Mouse (Mus musculus) testis, adult 2 months (tissue): Measurements from ENCODE around the gene Robo4. TPM values are rescaled to one million over a fixed set of nuclear protein-coding genes. Genes with fewer than 3 reads are reported as not detected.

Experiments used
- H3K27ac ChIP-seq: fragments of 200-500 bp; 2 replicates; pipeline ENCODE4 v1.5.1; 2012; ENCODE audit warnings: low read depth, low read length; ENCODE audit not compliant: control insufficient read depth, insufficient read depth
- H3K27me3 ChIP-seq: fragments of 200-500 bp; 2 replicates; pipeline ENCODE4 v1.6.1; 2012; ENCODE audit warnings: mild to moderate bottlenecking, low read length, moderate library complexity; ENCODE audit not compliant: control insufficient read depth, insufficient read depth
- H3K36me3 ChIP-seq: fragments of 200-500 bp; 2 replicates; pipeline ENCODE4 v1.6.1; 2012; ENCODE audit warnings: mild to moderate bottlenecking, low read length; ENCODE audit not compliant: control insufficient read depth, insufficient read depth
- H3K4me1 ChIP-seq: fragments of 200-500 bp; 2 replicates; pipeline ENCODE4 v1.6.1; 2012; ENCODE audit warnings: low read length; ENCODE audit not compliant: control insufficient read depth, insufficient read depth
- H3K4me3 ChIP-seq: fragments of 200-500 bp; 2 replicates; pipeline ENCODE4 v1.5.1; 2012; ENCODE audit warnings: low read depth, mild to moderate bottlenecking, low read length, moderate library complexity, mixed read lengths; ENCODE audit not compliant: control insufficient read depth
- CTCF ChIP-seq: fragments of 200-500 bp; IDR thresholded peaks from 2 replicates; pipeline ENCODE4 v1.5.1; 2012; ENCODE audit warnings: low read depth, mild to moderate bottlenecking, inconsistent platforms, low read length, moderate library complexity; ENCODE audit not compliant: control insufficient read depth, insufficient read depth, insufficient replicate concordance
- POLR2A ChIP-seq: fragments of 200-500 bp; IDR thresholded peaks from 2 replicates; pipeline ENCODE4 v1.6.1; 2012; ENCODE audit warnings: low read depth, mild to moderate bottlenecking, inconsistent platforms, low read length, moderate library complexity; ENCODE audit not compliant: control insufficient read depth
- polyA plus RNA-seq: library from polyadenylated mRNA; depleted of rRNA; stranded (reverse); fragments of >200 nt; gene quantifications from 2 replicates; pipeline ENCODE4 v1.2.3, GENCODE M21; 2012

Robo4 gene
- polyA plus RNA-seq, 1 experiment = 1.0 TPM

GRCm38 (mm10) chr9:37406372-37406771, 4.7 kb downstream of the Robo4 start:
- H3K4me1 ChIP-seq = peaks cover 15% of the 10 kb centered on the region
- H3K27ac ChIP-seq = no peak overlapping the region
- H3K27me3 ChIP-seq = no peaks in the 10 kb centered on the region
- no peak overlapping the region for H3K4me3 ChIP-seq
- H3K36me3 ChIP-seq = no peaks in the 10 kb centered on the region
- no peak for TF ChIP-seq POLR2A
- TF ChIP-seq CTCF = peak; percentile 55; the same call in 1 of the 2 replicates

- Histone ChIP-seq H3K36me3 (no peaks in the 10 kb centered on the region), H3K27ac (no peak overlapping the region), H3K4me3 (no peak overlapping the region), H3K4me1 (peaks cover 16% of the 10 kb centered on the region), H3K27me3 (no peaks in the 10 kb centered on the region)
- TF ChIP-seq POLR2A (no peak), CTCF (0 out of 2 replicates have a peak, but pooled peaks have one; percentile 0)
Observed at GRCm38 (mm10) chr9:37407850-37408502, 6.3 kb downstream of the Robo4 start.

- H3K4me1 ChIP-seq = peaks cover 16% of the 10 kb centered on the region
- H3K36me3 ChIP-seq = no peaks in the 10 kb centered on the region
- no peak overlapping the region for H3K27ac ChIP-seq
- H3K27me3 ChIP-seq = no peaks in the 10 kb centered on the region
- TF ChIP-seq CTCF (no peak), POLR2A (no peak)
- no peak overlapping the region for H3K4me3 ChIP-seq
Observed at GRCm38 (mm10) chr9:37409698-37410445, 8.2 kb downstream of the Robo4 start.

- H3K4me1 ChIP-seq = peaks cover 13% of the 10 kb centered on the region
- H3K27me3 ChIP-seq = no peaks in the 10 kb centered on the region
- no peaks in the 10 kb centered on the region for H3K36me3 ChIP-seq
- no peak overlapping the region for H3K4me3 ChIP-seq
- no peak for TF ChIP-seq POLR2A
- no peak for TF ChIP-seq CTCF
- H3K27ac ChIP-seq = no peak overlapping the region
Observed at GRCm38 (mm10) chr9:37412989-37413388, 11.3 kb downstream of the Robo4 start.

- H3K27ac ChIP-seq = no peak overlapping the region
- no peaks in the 10 kb centered on the region for H3K27me3 ChIP-seq
- peaks cover 12% of the 10 kb centered on the region for H3K4me1 ChIP-seq
- no peak overlapping the region for H3K4me3 ChIP-seq
- TF ChIP-seq POLR2A = no peak
- TF ChIP-seq CTCF = no peak
- no peaks in the 10 kb centered on the region for H3K36me3 ChIP-seq
Observed at GRCm38 (mm10) chr9:37414666-37415065, 13.0 kb downstream of the Robo4 start.

- no peak overlapping the region for H3K4me3 ChIP-seq
- H3K4me1 ChIP-seq = peaks cover 3% of the 10 kb centered on the region; the same call in 1 of the 2 replicates
- TF ChIP-seq CTCF = no peak
- TF ChIP-seq POLR2A = no peak
- H3K27me3 ChIP-seq = no peaks in the 10 kb centered on the region
- no peak overlapping the region for H3K27ac ChIP-seq
- no peaks in the 10 kb centered on the region for H3K36me3 ChIP-seq
Observed at GRCm38 (mm10) chr9:37418791-37419190, 17.1 kb downstream of the Robo4 start.

- H3K4me1 ChIP-seq = peaks cover 3% of the 10 kb centered on the region; the same call in 1 of the 2 replicates
- H3K27ac ChIP-seq = no peak overlapping the region
- no peaks in the 10 kb centered on the region for H3K27me3 ChIP-seq
- TF ChIP-seq POLR2A (no peak), CTCF (no peak)
- no peaks in the 10 kb centered on the region for H3K36me3 ChIP-seq
- peak overlapping the region; percentile 61 for H3K4me3 ChIP-seq
Observed at GRCm38 (mm10) chr9:37420676-37421075, 19.0 kb downstream of the Robo4 start.
